Mouse (Mus musculus) megakaryocyte, embryonic 14.5 days (primary cell): ENCODE results near the gene Gm44502.

Source experiments
- FLI1 ChIP-seq: IDR thresholded peaks from 2 replicates; pipeline ENCODE4 v1.6.1; 2012; ENCODE audit warnings: low read length, inconsistent platforms, mixed read lengths
- GATA1 ChIP-seq: IDR thresholded peaks from 3 replicates; pipeline ENCODE4 v1.6.1; 2012; ENCODE audit warnings: mixed read lengths, low read length, inconsistent platforms, borderline replicate concordance

DNA sequence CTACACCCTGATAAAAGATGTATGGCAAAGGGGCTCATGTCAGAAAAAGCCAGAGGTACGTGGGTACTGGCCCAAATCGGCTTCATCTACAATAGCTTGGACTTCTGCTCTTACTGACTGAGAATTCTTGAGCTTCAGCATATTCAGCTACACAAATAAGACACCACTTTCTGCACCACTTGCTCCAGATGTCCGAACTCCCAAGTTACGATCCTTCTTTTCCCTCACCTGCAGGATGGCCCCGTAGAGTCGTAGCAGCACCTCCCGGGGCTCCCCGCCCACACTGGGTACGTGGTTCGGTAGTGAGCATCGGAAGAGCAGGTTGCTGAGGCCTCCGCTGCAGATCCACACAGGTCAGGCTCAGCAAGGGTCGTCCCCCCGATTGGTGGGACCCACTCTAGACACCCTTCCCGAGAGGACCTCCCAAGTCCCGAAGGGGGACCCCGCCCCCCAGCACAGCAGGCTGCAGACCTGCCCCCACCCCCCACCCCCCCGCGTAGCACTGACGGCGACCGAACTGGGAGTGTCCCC, 610 bp downstream of the Gm44502 start:
- TF ChIP-seq GATA1 (no peak), FLI1 (no peak)
